Mouse (Mus musculus) retina, embryonic 14.5 days (tissue): ENCODE results near the gene Mcpt1.
"Not testable (repeated sequence)": the region's sequence is repeated elsewhere in the genome, so short reads cannot be mapped to it uniquely, and the experiment has no call there.

Source experiments
- DNase-seq: peaks from one replicate; pipeline ENCODE4 v3.0.0-alpha.2; 2015; ENCODE audit warnings: low spot score

Mcpt1 gene

DNA sequence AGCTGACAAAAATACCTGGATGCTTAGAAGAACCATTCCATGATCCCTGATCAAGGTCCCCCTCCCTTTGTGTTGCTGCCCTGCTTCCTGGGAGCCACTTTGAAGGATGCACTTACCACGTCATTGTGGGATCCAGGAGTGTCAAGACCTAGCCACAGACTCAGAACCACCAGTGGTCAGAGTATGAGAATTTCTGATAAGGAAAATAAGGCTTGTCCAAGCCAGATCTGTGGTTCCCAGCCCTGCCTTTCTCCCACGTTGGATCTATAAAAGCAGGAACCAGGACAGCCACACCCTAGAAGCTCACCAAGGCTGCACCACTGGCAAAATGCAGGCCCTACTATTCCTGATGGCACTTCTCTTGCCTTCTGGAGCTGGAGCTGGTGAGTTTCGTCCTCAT, at the start of gene Mcpt1:
Mcpt1 (plus strand) TSS at position 301 of the 400 bp plus-strand sequence.
- DNase-seq, result not testable (repeated sequence)

DNA sequence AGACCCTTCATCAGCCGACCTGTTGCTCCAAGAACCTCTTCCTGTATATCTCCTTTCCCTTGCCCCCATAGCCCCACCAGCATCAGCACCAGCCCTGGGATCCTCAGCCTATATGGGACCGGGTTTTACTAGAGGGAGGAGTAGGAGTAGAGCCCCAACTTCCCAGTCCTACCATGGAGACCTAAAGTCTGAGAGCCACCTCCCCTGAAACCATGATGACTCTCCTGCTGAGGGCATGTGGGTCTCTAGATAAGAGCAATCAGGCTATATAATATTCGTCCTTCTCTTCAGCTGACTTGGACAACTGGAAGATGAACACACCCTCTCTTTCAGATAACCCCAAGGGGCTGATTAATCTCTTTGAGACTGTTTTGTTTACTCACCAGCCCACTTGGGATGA, 30.3 kb upstream of the Mcpt1 start:
- not testable (repeated sequence) for DNase-seq

DNA sequence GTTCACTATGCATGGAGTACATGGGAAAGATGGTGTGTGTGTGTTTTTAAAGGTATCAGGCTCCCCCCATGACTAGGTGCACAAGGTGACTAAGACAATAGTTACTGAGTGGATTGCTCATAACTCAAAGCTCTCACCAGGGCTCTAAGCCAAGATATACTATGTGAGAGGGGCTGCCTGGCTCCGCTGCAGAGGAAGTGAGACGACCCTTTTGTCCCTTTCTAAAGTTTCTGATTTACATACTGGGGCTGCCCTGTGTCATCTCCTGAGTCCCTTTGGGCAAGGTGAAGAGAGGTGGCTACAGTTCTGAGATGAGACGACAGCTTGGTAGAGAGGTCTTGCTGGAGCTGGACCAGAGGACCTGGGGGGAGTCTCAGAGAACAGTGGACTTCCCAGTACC, 4.6 kb upstream of the Mcpt1 start:
- DNase-seq, result no peak

DNA sequence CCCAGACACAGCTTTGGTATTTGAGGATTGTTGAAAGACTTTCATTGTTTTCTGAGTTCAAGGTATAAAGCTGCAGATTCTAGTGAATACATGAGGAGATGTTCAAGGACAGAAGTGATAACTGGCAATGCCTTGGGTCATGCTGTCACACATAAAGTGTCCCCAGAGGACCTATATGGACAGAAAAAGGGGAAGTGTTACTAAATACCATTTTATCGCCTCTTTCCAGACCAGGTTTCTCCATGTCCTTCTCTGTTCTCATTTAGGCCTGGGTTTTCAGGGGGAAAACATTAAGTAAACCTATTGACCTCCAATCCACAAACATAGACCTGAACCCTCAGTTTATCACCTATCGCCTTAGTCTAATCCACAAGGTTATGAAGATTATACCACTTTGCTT, 3.8 kb upstream of the Mcpt1 start:
- DNase-seq, result no peak

DNA sequence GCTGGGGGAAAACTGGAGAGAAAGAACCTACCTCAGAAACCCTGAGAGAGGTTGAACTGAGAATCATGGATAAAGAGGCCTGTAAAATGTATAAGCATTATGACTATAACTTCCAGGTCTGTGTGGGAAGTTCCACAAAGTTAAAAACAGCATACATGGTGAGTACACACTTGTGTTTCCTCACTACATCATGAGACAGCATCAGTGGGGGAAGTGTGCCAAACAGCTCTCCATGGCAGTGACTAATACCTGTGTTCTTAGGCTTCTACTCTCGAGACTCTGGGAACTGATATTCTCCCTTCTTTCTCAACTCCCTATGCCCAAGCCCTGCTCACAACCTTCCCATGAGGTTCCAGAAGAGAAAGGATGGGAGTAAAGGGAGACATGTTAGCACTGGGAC, 1.7 kb downstream of the Mcpt1 start:
- DNase-seq, result no peak

DNA sequence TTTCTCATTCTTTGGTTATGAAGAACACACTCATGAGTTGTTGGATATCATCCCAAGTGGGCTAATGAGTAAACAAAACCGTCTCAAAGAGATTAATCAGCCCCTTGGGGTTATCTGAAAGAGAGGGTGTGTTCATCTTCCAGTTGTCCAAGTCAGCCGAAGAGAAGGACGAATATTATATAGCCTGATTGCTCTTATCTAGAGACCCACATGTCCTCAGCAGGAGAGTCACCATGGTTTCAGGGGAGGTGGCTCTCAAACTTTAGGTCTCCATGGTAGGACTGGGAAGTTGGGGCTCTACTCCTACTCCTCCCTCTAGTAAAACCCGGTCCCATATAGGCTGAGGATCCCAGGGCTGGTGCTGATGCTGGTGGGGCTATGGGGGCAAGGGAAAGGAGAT, 3.5 kb downstream of the Mcpt1 start:
- DNase-seq, result not testable (repeated sequence)

DNA sequence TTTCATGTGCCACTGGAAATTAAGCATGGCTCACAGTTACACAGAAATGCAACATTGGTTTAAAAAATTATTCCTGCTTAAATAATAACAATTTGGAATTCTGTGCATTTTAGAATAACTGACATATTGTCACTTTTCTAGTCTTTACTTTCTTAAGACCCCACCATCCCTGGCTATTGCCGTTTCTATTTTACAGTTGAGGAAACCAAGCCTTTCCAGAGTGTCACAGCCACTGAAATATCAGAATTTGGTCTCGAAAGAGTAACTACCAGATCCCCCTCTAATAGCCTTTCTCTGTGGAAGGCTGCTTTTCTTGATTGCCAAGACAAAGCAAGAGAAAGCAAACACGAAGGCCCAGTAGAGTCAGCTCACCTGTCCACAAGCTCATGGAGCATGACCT, 12.6 kb downstream of the Mcpt1 start, which contains the start of gene Mcpt9:
Mcpt9 (minus strand) TSS at position 101 of the 400 bp plus-strand sequence.
- DNase-seq, result not testable (repeated sequence)

DNA sequence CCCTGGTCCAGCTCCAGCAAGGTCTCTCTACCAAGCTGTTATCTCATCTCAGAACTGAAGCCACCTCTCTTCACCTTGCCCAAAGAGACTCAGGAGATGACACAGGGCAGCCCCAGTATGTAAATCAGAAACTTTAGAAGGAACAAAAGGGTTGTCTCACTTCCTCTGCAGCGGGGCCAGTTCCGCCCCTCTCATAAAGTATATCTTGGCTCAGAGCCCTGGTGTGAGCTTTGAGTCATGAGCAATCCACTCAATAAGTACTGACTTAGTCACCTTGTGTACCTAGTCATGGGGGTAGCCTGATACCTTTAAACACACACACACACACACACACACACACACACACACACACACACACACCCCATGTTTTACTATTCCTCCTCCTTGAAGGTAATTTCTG, 16.7 kb downstream of the Mcpt1 start:
- no peak for DNase-seq

DNA sequence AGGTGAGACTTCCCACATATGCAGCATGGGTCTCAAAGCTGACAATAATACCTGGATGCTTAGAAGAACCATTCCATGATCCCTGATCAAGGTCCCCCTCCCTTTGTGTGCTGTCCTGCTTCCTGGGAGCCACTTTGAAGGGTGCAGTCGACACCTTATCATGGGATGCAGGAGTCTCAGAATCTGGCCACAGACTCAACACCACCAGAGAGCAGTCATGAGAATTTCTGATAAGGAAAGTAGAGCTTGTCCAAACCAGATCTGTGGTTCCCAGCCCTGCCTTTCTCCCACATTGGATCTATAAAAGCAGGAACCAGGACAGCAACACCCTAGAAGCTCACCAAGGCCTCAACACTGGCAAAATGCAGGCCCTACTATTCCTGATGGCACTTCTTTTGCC, 24.0 kb downstream of the Mcpt1 start, which contains the start of gene Mcpt2:
Mcpt2 (plus strand) TSS at position 250 of the 400 bp plus-strand sequence.
- DNase-seq, result not testable (repeated sequence)

DNA sequence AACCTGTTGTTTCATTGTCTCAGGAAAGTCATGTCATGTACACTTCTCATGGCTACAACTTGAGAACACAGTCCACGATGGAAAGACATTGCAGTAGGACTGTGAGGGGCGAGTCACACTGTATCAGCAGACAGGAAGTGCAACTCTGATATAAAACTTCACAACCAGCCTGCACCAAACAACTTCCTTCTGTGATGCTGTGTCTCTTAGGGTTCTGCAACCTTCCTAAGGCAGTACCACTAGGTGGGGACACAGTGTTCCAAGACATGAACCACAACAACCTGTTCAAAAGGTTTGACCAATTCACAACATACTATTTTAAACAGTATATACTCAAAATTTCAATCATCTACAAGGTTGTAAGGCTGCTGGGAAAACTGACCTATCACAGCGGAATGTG, 37.6 kb downstream of the Mcpt1 start:
- DNase-seq, result no peak

DNA sequence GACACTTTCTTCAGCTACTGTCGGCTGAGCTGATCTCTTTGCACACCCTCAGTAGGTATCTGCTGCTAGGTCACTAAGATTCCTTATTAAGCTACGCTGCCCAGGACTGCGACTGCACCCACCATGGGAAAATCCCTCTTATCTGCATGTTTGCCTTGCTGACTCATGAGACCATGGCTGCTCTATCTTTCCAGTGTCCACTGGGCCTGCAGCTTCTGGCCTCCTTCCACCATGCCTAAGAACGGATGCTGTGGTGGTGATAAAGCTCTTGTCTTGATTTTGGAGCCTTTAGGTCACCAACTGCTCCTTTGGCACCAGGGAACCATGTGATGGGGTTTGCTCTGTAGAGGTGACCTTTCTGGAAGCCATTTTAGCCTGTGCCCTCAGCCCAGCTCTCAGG, 40.0 kb downstream of the Mcpt1 start:
- no peak for DNase-seq

DNA sequence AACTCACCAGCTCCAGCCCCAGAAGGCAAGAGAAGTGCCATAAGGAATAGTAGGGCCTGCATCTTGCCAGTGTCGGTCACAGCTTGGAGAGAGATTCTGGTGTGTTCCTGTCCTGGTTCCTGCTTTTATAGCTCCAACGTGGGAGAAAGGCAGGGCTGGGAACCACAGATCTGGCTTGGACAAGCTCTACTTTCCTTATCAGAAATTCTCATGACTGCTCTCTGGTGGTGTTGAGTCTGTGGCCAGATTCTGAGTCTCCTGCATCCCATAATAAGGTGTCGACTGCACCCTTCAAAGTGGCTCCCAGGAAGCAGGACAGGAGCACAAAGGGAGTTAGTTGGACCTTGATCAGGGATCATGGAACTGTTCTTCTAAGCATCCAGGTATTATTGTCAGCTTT, 44.4 kb downstream of the Mcpt1 start, which contains the start of gene Mcpt4:
Mcpt4 (minus strand) TSS at position 101 of the 400 bp plus-strand sequence.
- not testable (repeated sequence) for DNase-seq
